Mouse (Mus musculus): ENCODE results near the gene Prr12.

DNA sequence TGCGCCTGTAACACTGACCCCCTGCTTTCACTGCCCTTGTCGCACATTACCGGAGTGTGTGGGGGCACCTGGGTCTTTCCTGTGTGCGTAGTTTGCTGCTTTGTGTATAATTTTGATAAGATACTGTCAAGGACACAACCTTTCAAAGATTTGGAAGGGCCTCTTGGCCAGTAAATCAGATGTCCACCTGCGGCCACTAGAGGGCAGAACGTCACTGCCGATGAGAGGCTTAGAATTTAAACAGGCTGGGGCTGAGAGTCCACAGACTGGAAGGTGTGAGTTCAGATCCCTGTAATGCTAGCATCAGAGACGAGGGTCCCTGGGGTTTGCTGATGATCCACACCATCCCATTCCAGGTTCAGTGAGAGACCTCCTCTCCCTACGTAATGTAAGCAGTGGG, 25.8 kb upstream of the Prr12 start:
- TF ChIP-seq FLI1 (IDR thresholded peaks at IDR 0.05; ENCODE audit: low read length), result no peak
- TF ChIP-seq GATA1 (IDR thresholded peaks at IDR 0.05; ENCODE audit: borderline replicate concordance, low read length), result no peak
